Mouse (Mus musculus): ENCODE measurements around the gene Ints2.

GRCm38 (mm10) chr11:86175833-86176232 lies 81.5 kb downstream of the Ints2 start:
- TF ChIP-seq GATA1 (IDR thresholded peaks at IDR 0.05; ENCODE audit: borderline replicate concordance, low read length) (no peak), FLI1 (IDR thresholded peaks at IDR 0.05; ENCODE audit: low read length) (no peak)

All from megakaryocyte, embryonic 14.5 days (primary cell).